Mouse (Mus musculus): ENCODE data around the gene Zfp36l1. TPM values are rescaled to one million over a fixed set of nuclear protein-coding genes. Genes with fewer than 3 reads are reported as not detected.
"Not testable (repeated sequence)": the region's sequence is repeated elsewhere in the genome, so short reads cannot be mapped to it uniquely, and the experiment has no call there.

Gene Zfp36l1
- polyA plus RNA-seq, 1 experiment from 2014 or later, result 23.7 TPM

- peaks cover 32% of the 10 kb centered on the region for H3K36me3 ChIP-seq (replicated peaks)
- peak overlapping the region; percentile 98; the same call in 1 of the 2 replicates for H3K27ac ChIP-seq (replicated peaks)
- not testable (repeated sequence) for H3K9ac ChIP-seq; H3K27me3 ChIP-seq; H3K9me3 ChIP-seq (replicated peaks); ATAC-seq (ENCODE audit: insufficient read depth)
- peak overlapping the region; percentile 98 for H3K4me2 ChIP-seq
- 17% methylated on average over 11 of the region's 11 CpGs for WGBS (ENCODE audit: insufficient replicate concordance)
- H3K4me1 ChIP-seq (replicated peaks), result peaks cover 44% of the 10 kb centered on the region
- H3K4me3 ChIP-seq (replicated peaks), result peak overlapping the region; percentile 82; the same call in 1 of the 2 replicates
Observed at GRCm38 (mm10) chr12:80108896-80109668, 3.7 kb downstream of the Zfp36l1 start.

DNA sequence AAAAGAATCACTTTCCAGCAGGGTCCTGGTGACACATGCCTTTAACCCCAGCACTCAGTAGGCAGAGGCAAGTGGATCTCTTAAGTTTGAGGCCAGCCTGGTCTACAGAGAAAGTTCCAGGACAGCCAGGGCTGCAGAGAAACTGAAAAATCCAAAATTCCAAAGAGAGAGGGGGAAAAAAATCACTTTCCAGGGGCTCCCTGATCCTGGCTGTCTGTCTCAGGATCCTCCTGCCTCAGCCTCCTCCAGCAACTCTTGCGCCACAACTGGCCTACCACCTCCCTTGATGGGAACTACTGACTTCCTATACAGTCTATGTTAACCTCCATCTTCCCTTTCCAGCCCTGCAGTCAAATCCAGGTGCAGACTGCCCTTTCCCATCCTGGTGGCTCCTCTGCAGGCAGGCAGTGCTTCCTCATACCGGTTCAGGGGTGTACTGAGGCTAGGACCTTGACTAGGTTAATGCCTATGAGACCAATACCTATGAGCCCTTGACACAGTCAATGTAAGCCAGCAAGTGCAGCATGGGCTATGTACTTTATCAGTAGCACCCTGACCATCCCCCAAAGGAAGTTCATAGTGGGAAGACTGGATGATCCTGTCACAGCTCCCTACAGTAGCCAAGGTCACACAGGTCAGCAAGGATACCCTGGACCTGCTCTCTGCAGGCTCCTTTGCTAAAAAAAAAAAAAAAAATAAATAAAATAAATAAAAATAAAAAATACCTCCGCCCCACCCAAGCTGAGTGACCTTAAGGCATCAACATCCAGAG is 5.7 kb downstream of the Zfp36l1 start:
- WGBS (ENCODE audit: insufficient replicate concordance), result 91% methylated on average over 3 of the region's 3 CpGs
- peaks cover 32% of the 10 kb centered on the region for H3K36me3 ChIP-seq (replicated peaks)

DNA sequence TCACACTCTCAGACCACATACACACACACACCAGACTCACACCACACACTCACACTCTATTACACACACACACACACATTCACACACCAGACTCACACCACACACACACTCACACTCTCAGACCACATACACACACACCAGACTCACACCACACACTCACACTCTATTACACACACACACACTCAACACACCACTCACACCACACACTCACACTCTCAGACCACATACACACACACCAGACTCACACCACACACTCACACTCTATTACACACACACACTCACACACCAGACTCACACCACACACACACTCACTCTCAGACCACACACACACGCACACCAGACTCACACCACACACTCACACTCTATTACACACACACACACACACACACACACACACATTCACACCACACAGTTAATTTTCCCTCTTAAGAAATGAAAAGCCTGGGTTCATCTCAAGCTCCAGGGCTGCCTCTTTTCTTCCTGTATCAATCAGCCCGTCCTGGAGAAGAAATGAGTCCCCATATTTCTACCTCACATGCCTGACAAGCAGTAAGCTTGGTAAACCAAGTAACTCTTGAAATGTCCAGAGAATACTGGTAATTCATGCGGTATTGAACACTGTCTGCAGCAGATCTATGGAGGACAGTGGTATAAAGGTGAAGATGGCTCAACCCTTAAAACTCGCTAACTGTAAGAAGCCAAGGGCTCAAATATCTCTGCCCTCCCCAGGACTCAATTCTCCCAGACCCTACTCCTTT is 6.5 kb downstream of the Zfp36l1 start:
- Histone ChIP-seq H3K4me1 (replicated peaks) (peaks cover 28% of the 10 kb centered on the region), H3K4me2 (no peak overlapping the region), H3K4me3 (replicated peaks) (no peak overlapping the region), H3K9ac (no peak overlapping the region), H3K27me3 (no peaks in the 10 kb centered on the region), H3K27ac (replicated peaks) (0 out of 2 replicates have a peak overlapping the region, but pooled peaks have one; percentile 30), H3K9me3 (replicated peaks) (no peaks in the 10 kb centered on the region), H3K36me3 (replicated peaks) (peaks cover 32% of the 10 kb centered on the region)
- ATAC-seq (ENCODE audit: insufficient read depth), result no peak
- WGBS (ENCODE audit: insufficient replicate concordance), result 69% methylated on average over 4 of the region's 4 CpGs

More for the DNA sequence above, 5.7 kb downstream of the Zfp36l1 start:
- no peak for ATAC-seq (ENCODE audit: insufficient read depth)
- Histone ChIP-seq H3K4me3 (replicated peaks) (no peak overlapping the region), H3K9ac (no peak overlapping the region), H3K4me1 (replicated peaks) (peaks cover 35% of the 10 kb centered on the region), H3K4me2 (no peak overlapping the region), H3K27ac (replicated peaks) (peak overlapping the region; percentile 30), H3K27me3 (no peaks in the 10 kb centered on the region), H3K9me3 (replicated peaks) (no peaks in the 10 kb centered on the region)

GRCm38 (mm10) chr12:80103521-80103973 is 9.3 kb downstream of the Zfp36l1 start:
- Histone ChIP-seq H3K4me1 (replicated peaks) (0 out of 2 replicates have a peak, but pooled peaks cover 3% of the 10 kb centered on the region), H3K27ac (replicated peaks) (peak overlapping the region; percentile 77), H3K27me3 (no peaks in the 10 kb centered on the region), H3K9me3 (replicated peaks) (no peaks in the 10 kb centered on the region), H3K4me2 (peak overlapping the region; percentile 41; the same call in 1 of the 2 replicates), H3K4me3 (replicated peaks) (no peak overlapping the region), H3K9ac (no peak overlapping the region), H3K36me3 (replicated peaks) (peaks cover 13% of the 10 kb centered on the region)
- peak; percentile 84 for ATAC-seq (ENCODE audit: insufficient read depth)
- WGBS (ENCODE audit: insufficient replicate concordance), result 41% methylated on average over 5 of the region's 5 CpGs

DNA sequence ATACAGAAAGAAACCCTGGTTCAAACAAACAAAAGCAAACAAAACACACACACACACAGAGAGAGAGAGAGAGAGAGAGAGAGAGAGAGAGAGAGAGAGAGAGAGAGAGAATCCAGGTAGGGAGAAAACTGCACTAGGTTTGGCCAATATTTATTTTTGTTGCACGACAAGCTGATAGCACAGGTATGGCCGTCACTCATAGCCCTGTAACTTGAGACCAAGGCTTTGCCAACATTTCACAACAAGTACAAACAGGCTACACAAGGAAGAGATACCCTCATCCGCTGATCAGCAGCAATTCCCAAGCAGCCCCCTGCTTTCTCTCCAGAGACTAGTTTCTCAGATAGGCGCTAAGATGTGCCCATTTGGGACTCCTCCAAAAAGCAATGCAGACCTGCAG is 9.7 kb downstream of the Zfp36l1 start:
- Histone ChIP-seq H3K4me3 (replicated peaks) (no peak overlapping the region), H3K36me3 (replicated peaks) (peaks cover 13% of the 10 kb centered on the region), H3K9me3 (replicated peaks) (no peaks in the 10 kb centered on the region), H3K9ac (no peak overlapping the region), H3K4me2 (peak overlapping the region; percentile 41; the same call in 1 of the 2 replicates), H3K27ac (replicated peaks) (peak overlapping the region; percentile 77), H3K27me3 (no peaks in the 10 kb centered on the region), H3K4me1 (replicated peaks) (0 out of 2 replicates have a peak, but pooled peaks cover 3% of the 10 kb centered on the region)
- WGBS (ENCODE audit: insufficient replicate concordance), result 49% methylated on average over 4 of the region's 4 CpGs
- peak; percentile 71 for ATAC-seq (ENCODE audit: insufficient read depth)

GRCm38 (mm10) chr12:80098825-80099224 is 14.0 kb downstream of the Zfp36l1 start:
- Histone ChIP-seq H3K9me3 (replicated peaks) (no peaks in the 10 kb centered on the region), H3K36me3 (replicated peaks) (no peaks in the 10 kb centered on the region), H3K4me2 (no peak overlapping the region), H3K9ac (no peak overlapping the region), H3K27ac (replicated peaks) (no peak overlapping the region), H3K27me3 (no peaks in the 10 kb centered on the region), H3K4me3 (replicated peaks) (no peak overlapping the region), H3K4me1 (replicated peaks) (peaks cover 14% of the 10 kb centered on the region)
- ATAC-seq (ENCODE audit: insufficient read depth), result no peak
- WGBS (ENCODE audit: insufficient replicate concordance), result 50% methylated on average over 1 of the region's 1 CpGs

- no peak overlapping the region for H3K4me2 ChIP-seq
- peaks cover 20% of the 10 kb centered on the region for H3K4me1 ChIP-seq (replicated peaks)
- no peaks in the 10 kb centered on the region for H3K27me3 ChIP-seq
- H3K36me3 ChIP-seq (replicated peaks), result no peaks in the 10 kb centered on the region
- no peak for ATAC-seq (ENCODE audit: insufficient read depth)
- WGBS (ENCODE audit: insufficient replicate concordance), result 68% methylated on average over 6 of the region's 6 CpGs
- no peaks in the 10 kb centered on the region for H3K9me3 ChIP-seq (replicated peaks)
- no peak overlapping the region for H3K4me3 ChIP-seq (replicated peaks)
- H3K9ac ChIP-seq, result no peak overlapping the region
- no peak overlapping the region for H3K27ac ChIP-seq (replicated peaks)
Observed at GRCm38 (mm10) chr12:80096734-80097133, 16.1 kb downstream of the Zfp36l1 start.

DNA sequence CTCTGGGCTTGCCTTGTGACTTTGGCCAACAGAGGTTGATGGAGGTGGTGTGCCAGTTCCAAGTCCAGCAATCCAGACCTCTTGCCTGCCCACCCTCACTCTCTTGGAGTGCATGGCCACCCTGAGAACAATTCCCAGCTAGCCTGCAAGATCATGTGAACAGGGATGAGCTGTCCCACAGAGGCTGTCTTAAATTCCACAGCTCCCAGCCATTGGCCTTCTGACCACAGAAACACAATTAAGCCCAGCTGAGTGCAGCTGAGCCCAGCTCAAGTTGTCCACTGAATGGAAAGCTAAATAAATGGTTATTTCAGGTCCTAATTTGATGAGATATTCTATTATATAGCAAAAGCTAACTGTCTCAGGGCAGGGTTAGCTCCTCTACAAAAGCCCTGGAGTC is 20.0 kb downstream of the Zfp36l1 start:
- Histone ChIP-seq H3K4me2 (no peak overlapping the region), H3K27ac (replicated peaks) (no peak overlapping the region), H3K4me3 (replicated peaks) (no peak overlapping the region), H3K9ac (no peak overlapping the region), H3K27me3 (no peaks in the 10 kb centered on the region), H3K4me1 (replicated peaks) (peaks cover 58% of the 10 kb centered on the region), H3K36me3 (replicated peaks) (no peaks in the 10 kb centered on the region), H3K9me3 (replicated peaks) (no peaks in the 10 kb centered on the region)
- no peak for ATAC-seq (ENCODE audit: insufficient read depth)

DNA sequence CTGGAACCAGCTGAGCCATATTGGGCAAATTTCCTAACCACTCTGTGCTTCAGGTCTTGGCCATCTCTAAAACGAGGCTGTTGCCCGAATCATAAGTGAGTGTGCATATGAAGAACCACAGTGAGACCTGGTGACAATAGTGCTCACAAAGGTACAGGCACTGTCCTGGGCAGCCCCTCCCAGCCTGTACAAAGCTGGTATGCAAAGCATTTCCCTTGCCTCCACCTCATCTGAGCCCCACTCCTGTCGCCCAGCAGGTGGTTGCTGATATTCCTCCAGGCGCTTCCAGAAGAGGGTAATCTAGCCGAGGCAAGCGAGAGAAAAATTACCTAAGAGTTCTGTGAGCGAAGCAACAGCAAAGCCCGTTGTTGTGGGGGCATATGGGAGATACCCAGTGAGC is 21.7 kb downstream of the Zfp36l1 start:
- H3K4me2 ChIP-seq, result peak overlapping the region; percentile 40
- H3K9ac ChIP-seq, result no peak overlapping the region; the same call in 1 of the 2 replicates
- ATAC-seq (ENCODE audit: insufficient read depth), result 0 out of 2 replicates have a peak, but pooled peaks have one; percentile 12
- H3K9me3 ChIP-seq (replicated peaks), result no peaks in the 10 kb centered on the region
- WGBS (ENCODE audit: insufficient replicate concordance), result 22% methylated on average over 8 of the region's 8 CpGs
- no peak overlapping the region for H3K4me3 ChIP-seq (replicated peaks)
- 0 out of 2 replicates have a peak overlapping the region, but pooled peaks have one; percentile 41 for H3K27ac ChIP-seq (replicated peaks)
- no peaks in the 10 kb centered on the region for H3K36me3 ChIP-seq (replicated peaks)
- no peaks in the 10 kb centered on the region for H3K27me3 ChIP-seq
- peaks cover 69% of the 10 kb centered on the region for H3K4me1 ChIP-seq (replicated peaks)

DNA sequence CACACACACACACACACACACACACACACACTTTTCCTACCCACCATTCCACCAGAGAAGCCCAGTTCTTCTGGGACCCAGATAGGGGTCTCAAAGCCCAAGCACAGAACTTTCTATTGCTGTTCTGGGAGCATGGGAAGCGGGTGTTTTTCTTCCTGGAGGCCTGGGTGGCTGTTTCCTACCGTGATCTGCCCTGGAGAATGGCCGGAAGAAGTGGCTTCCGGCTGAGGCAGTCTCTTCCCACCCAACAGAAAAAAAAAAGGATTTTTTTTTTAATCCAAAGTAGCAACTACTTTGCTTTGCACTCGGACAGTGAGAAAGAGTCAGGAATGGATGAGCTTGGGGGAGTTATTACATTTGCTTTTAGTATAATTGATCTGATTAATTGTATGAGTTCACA is 22.3 kb downstream of the Zfp36l1 start:
- H3K36me3 ChIP-seq (replicated peaks), result no peaks in the 10 kb centered on the region
- no peak overlapping the region; the same call in 1 of the 2 replicates for H3K9ac ChIP-seq
- 53% methylated on average over 5 of the region's 5 CpGs for WGBS (ENCODE audit: insufficient replicate concordance)
- no peak overlapping the region for H3K4me3 ChIP-seq (replicated peaks)
- ATAC-seq (ENCODE audit: insufficient read depth), result no peak
- H3K27ac ChIP-seq (replicated peaks), result 0 out of 2 replicates have a peak overlapping the region, but pooled peaks have one; percentile 41
- H3K27me3 ChIP-seq, result no peaks in the 10 kb centered on the region
- H3K9me3 ChIP-seq (replicated peaks), result no peaks in the 10 kb centered on the region
- peaks cover 66% of the 10 kb centered on the region for H3K4me1 ChIP-seq (replicated peaks)
- H3K4me2 ChIP-seq, result no peak overlapping the region

Measured in liver, embryonic 15.5 days (tissue).